Mouse (Mus musculus) lung, adult 2 months (tissue): Measurements from ENCODE around the gene Rbm33. TPM values are rescaled to one million over a fixed set of nuclear protein-coding genes. Genes with fewer than 3 reads are reported as not detected.
A peak's percentile ranks its signal among the peaks of the same experiment; 100 is the strongest.

Experiments used
- DNase-seq: peaks from one replicate; pipeline ENCODE4 v3.0.0; 2022
- H3K4me1 ChIP-seq: fragments of 200-500 bp; 2 replicates; pipeline ENCODE4 v1.6.1; 2011; ENCODE audit warnings: low read length; ENCODE audit not compliant: control insufficient read depth, insufficient read depth
- H3K4me3 ChIP-seq: fragments of 200-500 bp; replicated peaks from 2 replicates; pipeline ENCODE3; 2011; ENCODE audit warnings: low read depth, mild to moderate bottlenecking, control low read depth, low read length; ENCODE audit errors: extremely low read depth
- CTCF ChIP-seq: fragments of 200-500 bp; IDR thresholded peaks from 2 replicates; pipeline ENCODE4 v1.5.1; 2011; ENCODE audit warnings: mild to moderate bottlenecking, low read length, control low read depth; ENCODE audit not compliant: insufficient read depth
- POLR2A ChIP-seq: fragments of 200-500 bp; IDR thresholded peaks from 2 replicates; pipeline ENCODE4 v1.6.1; 2011; ENCODE audit warnings: low read depth, mild to moderate bottlenecking, control low read depth, low read length, borderline replicate concordance; ENCODE audit errors: extremely low read depth
- WGBS: fragments of 180-500 bp; shearing (Covaris S2); methylation state at CpG from one replicate; pipeline ENCODE4 v1.1.7; 2018; 5-methylcytosine and 5-hydroxymethylcytosine counted together
- polyA plus RNA-seq: library from polyadenylated mRNA; depleted of rRNA; stranded (reverse); fragments of >200 nt; gene quantifications from 2 replicates; pipeline ENCODE4 v1.2.3, GENCODE M21; 2012

Rbm33 gene
- polyA plus RNA-seq, 1 experiment: 31.2 TPM

GRCm38 (mm10) chr5:28398736-28399135, 81.8 kb downstream of the Rbm33 start:
- Histone ChIP-seq H3K4me1 (peaks cover 21% of the 10 kb centered on the region), H3K4me3 (no peak overlapping the region)
- no peak for DNase-seq
- 23% methylated on average over 3 of the region's 3 CpGs for WGBS
- TF ChIP-seq CTCF (no peak), POLR2A (no peak)

DNA sequence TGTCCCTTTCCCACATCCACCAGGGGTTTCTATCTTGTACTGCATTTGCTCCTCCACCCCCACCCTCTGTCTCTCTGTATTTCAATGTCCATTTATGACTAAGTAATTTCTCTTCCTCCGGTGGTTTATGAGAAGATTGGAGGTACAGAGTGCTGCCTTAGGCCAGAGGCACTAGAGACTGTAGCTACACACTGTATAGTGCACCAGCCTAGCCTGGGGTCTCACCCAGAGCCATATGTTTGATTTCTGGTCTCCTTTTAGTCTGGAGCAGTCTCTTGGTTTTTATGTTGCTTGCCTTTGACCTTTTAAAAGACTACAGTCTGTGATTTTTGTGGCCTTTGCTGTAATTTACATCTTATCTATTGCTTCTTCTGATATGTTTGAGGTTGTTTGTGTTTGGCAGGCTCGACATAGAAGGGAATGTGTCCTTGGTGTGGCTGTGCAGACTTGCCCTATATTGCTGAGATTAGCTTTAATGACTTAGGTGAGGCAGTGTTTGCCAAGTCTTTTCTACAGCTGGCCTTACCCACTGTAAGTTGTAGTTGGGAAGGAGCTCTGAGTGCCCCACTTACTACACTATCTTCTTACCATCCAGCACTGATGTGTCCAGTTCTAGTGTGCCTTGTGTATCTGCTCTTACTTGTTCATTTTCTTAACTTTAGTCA, 82.7 kb downstream of the Rbm33 start:
- 50% methylated on average over 2 of the region's 2 CpGs for WGBS
- no peak for TF ChIP-seq CTCF
- TF ChIP-seq POLR2A: no peak
- Histone ChIP-seq H3K4me3 (no peak overlapping the region), H3K4me1 (peaks cover 21% of the 10 kb centered on the region)
- DNase-seq: no peak

DNA sequence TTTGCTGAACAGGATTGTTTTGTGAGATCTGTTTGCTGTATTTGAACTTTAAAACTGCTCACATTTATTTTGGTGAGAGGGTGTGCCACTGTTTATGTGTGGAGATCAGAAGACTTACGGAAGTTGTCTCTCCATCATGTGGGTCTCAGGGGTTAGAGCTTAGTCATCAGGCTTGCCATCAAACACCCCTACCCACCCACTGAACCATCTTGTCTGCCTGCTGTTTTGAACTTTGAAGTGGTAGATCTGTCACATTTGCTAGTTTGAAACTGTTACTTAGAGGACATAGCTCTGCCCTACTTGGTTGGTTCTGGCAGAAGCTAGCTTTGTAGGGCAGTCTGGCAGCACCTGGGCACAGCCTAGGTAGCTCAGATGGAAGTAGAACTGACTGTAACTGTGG, 85.8 kb downstream of the Rbm33 start:
- Histone ChIP-seq H3K4me3 (no peak overlapping the region), H3K4me1 (peaks cover 19% of the 10 kb centered on the region)
- no peak for DNase-seq
- WGBS: 56% methylated on average over 1 of the region's 1 CpGs
- TF ChIP-seq CTCF (no peak), POLR2A (no peak)

GRCm38 (mm10) chr5:28406662-28407061, 89.7 kb downstream of the Rbm33 start:
- Histone ChIP-seq H3K4me1 (peaks cover 6% of the 10 kb centered on the region; the same call in 1 of the 2 replicates), H3K4me3 (no peak overlapping the region)
- WGBS: 74% methylated on average over 3 of the region's 3 CpGs
- no peak for DNase-seq
- no peak for TF ChIP-seq CTCF
- TF ChIP-seq POLR2A: no peak

GRCm38 (mm10) chr5:28412006-28412685, 95.2 kb downstream of the Rbm33 start:
- no peak for DNase-seq
- no peak for TF ChIP-seq POLR2A
- no peak for TF ChIP-seq CTCF
- 51% methylated on average over 2 of the region's 2 CpGs for WGBS
- no peak overlapping the region for H3K4me3 ChIP-seq
- no peaks in the 10 kb centered on the region for H3K4me1 ChIP-seq

- WGBS: 68% methylated on average over 5 of the region's 5 CpGs
- TF ChIP-seq CTCF (no peak), POLR2A (no peak)
- H3K4me3 ChIP-seq: no peak overlapping the region
- no peak for DNase-seq
- no peaks in the 10 kb centered on the region for H3K4me1 ChIP-seq
These were observed 96.6 kb downstream of the Rbm33 start for GRCm38 (mm10) chr5:28413533-28413932.

DNA sequence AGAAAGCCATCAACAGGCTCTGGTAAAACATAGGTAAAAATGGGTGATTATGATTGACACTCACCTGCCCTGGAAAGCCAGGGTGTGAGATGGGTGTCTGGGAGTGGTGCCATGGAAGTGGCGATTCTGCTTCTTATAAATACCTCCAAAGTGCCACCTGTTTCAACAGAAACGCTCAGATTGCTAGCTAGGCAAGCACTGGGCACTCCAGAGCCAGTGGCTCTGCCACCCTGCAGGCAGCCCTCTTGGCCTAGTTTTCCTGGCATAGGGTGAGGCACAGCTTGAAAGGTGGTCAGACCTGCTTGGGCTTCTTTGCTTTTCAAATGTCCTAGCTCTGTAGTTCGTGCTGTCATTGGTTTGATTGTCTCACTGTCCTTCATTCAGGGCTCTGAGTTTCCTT, 97.2 kb downstream of the Rbm33 start:
- DNase-seq: peak; percentile 31
- Histone ChIP-seq H3K4me3 (no peak overlapping the region), H3K4me1 (no peaks in the 10 kb centered on the region)
- WGBS: 73% methylated on average over 3 of the region's 3 CpGs
- TF ChIP-seq POLR2A: no peak
- TF ChIP-seq CTCF: no peak

DNA sequence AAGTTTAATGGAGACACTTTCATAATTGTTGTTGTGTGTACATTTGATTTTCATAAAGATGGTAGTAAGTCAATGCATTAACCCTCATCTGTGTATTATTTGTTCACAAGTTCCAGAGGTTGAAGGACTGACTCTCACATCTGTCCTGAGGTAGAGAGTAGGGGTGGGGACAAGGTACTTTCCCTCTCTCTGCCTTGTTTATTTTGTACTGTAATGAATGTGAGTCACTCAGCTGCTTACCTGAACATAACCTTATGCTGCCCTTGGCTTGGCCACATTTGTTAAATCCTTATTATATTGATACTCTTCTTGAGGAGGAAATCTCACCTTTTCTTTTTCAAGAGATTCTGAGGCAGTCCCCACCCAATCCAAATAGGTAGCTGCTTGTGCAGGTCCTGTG, 99.1 kb downstream of the Rbm33 start:
- Histone ChIP-seq H3K4me3 (no peak overlapping the region), H3K4me1 (no peaks in the 10 kb centered on the region)
- no peak for DNase-seq
- TF ChIP-seq POLR2A: no peak
- no peak for TF ChIP-seq CTCF

GRCm38 (mm10) chr5:28418734-28419133, 101.8 kb downstream of the Rbm33 start:
- no peak for TF ChIP-seq CTCF
- TF ChIP-seq POLR2A: no peak
- no peak for DNase-seq
- Histone ChIP-seq H3K4me1 (no peaks in the 10 kb centered on the region), H3K4me3 (no peak overlapping the region)
- WGBS: 80% methylated on average over 10 of the region's 10 CpGs

DNA sequence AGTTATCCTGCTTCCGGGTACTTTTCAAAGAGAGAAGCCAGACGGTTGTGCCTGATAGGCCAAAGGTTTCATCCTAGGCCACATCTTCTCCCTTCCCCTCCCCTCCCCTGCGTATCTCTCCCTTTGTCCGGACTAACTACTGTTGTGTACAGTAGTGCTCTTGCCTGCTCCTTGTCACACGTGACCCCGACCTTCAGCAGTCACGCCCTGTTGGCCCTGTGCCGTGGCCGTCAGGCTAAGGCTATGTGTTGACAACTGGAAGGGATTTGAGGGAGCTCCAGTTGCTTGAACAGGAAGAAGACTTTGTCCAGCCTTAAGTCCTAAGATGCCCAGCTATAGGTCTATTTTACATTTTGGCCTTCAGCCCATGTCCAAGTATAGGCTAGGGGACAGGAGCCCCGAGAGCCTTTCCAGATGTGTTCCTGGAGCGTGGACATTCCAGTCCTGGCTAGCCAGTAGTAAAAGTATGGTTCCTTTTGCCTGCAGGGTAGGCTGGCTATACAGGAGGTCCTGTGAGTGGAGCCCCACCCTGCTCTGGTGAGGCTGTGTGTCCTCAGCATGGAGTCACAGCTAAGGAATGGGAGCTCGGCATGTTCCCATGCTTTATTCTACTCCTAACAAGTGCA, 102.8 kb downstream of the Rbm33 start:
- TF ChIP-seq POLR2A (no peak), CTCF (no peak)
- 72% methylated on average over 12 of the region's 12 CpGs for WGBS
- Histone ChIP-seq H3K4me1 (no peaks in the 10 kb centered on the region), H3K4me3 (no peak overlapping the region)
- no peak for DNase-seq
